ENCODE assay signal across 28 mouse cellular contexts in the genomic region with DNA sequence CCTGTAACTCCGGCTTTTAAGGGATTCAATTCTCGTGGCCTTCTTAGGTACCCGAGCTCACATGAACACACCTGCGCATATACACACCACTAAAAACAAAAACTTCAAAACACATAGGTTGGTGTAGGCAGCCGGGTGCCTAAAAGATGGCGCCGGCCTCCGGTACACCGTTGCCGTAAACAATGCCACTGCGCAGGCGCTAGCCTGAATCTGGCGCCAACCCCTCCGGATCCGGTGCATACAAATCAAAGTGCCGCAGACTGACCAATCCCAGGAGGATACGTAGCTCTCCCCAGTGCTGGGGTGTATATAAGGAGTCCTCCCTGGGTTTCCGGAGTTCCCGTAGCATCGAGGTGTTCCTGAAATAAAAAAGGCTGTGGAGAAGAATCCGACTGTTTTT. TPM values are rescaled to one million over a fixed set of nuclear protein-coding genes. Genes with fewer than 3 reads are reported as not detected.
DNase-seq lines count a peak whose midpoint lies in the region; ATAC-seq lines count a peak whose summit lies in the region.
"Had no signal": no experiment of that assay in that cellular context is flagged by ENCODE, and none has a peak within 500 bp of the region (broad histone marks: within the 10 kb centered on the region; RNA-seq: fewer than 3 reads in every experiment).

No protein-coding gene starts in this region.

- WGBS in liver, embryonic 13.5 days (ENCODE audit: insufficient replicate concordance), result 83% methylated on average over 21 of the region's 21 CpGs
- 85% methylated on average over 21 of the region's 21 CpGs for WGBS in heart, embryonic 10.5 days

- H3K4me1 ChIP-seq in liver, embryonic 13.5 days (replicated peaks), result no peaks in the 10 kb centered on the region
- no peaks in the 10 kb centered on the region for H3K4me1 ChIP-seq in heart, embryonic 10.5 days
- H3K4me1 ChIP-seq: embryonic facial prominence, embryonic 10.5 days; embryonic facial prominence, embryonic 13.5 days; forebrain, embryonic 12.5 days had no signal

- H3K4me2 ChIP-seq in liver, embryonic 13.5 days, result no peak overlapping the region
- H3K4me2 ChIP-seq: embryonic facial prominence, embryonic 13.5 days; forebrain, embryonic 12.5 days; forebrain, embryonic 15.5 days; heart, embryonic 13.5 days; hindbrain, embryonic 14.5 days had no signal

- H3K27me3 ChIP-seq in liver, embryonic 13.5 days, result no peaks in the 10 kb centered on the region
- no peaks in the 10 kb centered on the region for H3K27me3 ChIP-seq in heart, embryonic 10.5 days (ENCODE audit: insufficient read depth, poor library complexity, severe bottlenecking)
- H3K27me3 ChIP-seq: embryonic facial prominence, embryonic 13.5 days; forebrain, embryonic 12.5 days; forebrain, embryonic 15.5 days; heart, embryonic 13.5 days; Patski had no signal

- no peak overlapping the region for H3K4me3 ChIP-seq in liver, embryonic 13.5 days (replicated peaks)
- H3K4me3 ChIP-seq in heart, embryonic 10.5 days, result no peak overlapping the region
- H3K4me3 ChIP-seq: embryonic facial prominence, embryonic 10.5 days; embryonic facial prominence, embryonic 13.5 days; erythroblast, embryonic 14.5 days; forebrain, embryonic 12.5 days; forebrain, embryonic 15.5 days; heart, embryonic 13.5 days had no signal

- ATAC-seq in liver, embryonic 13.5 days (ENCODE audit: low read depth), result no peak
- ATAC-seq: activated CD4-positive, CD25-positive, alpha-beta regulatory T cell, adult 4 months; forebrain, embryonic 15.5 days; Patski had no signal

- no peaks in the 10 kb centered on the region for H3K9me3 ChIP-seq in liver, embryonic 13.5 days (replicated peaks)
- no peaks in the 10 kb centered on the region for H3K9me3 ChIP-seq in heart, embryonic 10.5 days
- H3K9me3 ChIP-seq: forebrain, embryonic 15.5 days had no signal

- H3K36me3 ChIP-seq in liver, embryonic 13.5 days, result no peaks in the 10 kb centered on the region
- no peaks in the 10 kb centered on the region for H3K36me3 ChIP-seq in heart, embryonic 10.5 days
- H3K36me3 ChIP-seq: embryonic facial prominence, embryonic 10.5 days; embryonic facial prominence, embryonic 13.5 days; forebrain, embryonic 12.5 days; forebrain, embryonic 15.5 days; G1E; heart, embryonic 13.5 days had no signal

- H3K27ac ChIP-seq in liver, embryonic 13.5 days, result no peak overlapping the region
- H3K27ac ChIP-seq in heart, embryonic 10.5 days, result no peak overlapping the region
- H3K27ac ChIP-seq: embryonic facial prominence, embryonic 10.5 days; embryonic facial prominence, embryonic 13.5 days; forebrain, embryonic 12.5 days; forebrain, embryonic 15.5 days; heart, embryonic 13.5 days; hindbrain, embryonic 14.5 days had no signal

- DNase-seq in liver, embryonic 13.5 days, result peak; percentile 18
- no peak for DNase-seq in liver
- peak; percentile 91 for DNase-seq in ES-CJ7 (ENCODE audit: low read depth, low spot score)
- DNase-seq in ZHBTc4 (ENCODE audit: low read depth, low spot score), result peak; percentile 93
- DNase-seq in neural tube, embryonic 10.5 days (ENCODE audit: extremely low spot score, low spot score), result no peak
- no peak for DNase-seq in heart, embryonic 10.5 days (ENCODE audit: low spot score)
- DNase-seq in layer of hippocampus, postnatal 36 days, result no peak
- DNase-seq: adrenal gland, adult 8-10 months; adrenal gland, postnatal 25 days; cerebellum, adult 11-12 months; cerebellum, adult 8-10 months; cerebellum, postnatal 10 days; cerebellum, postnatal 36 days; embryo, embryonic 11 days; gastrocnemius, postnatal 25 days; heart, adult 18-20 months; heart, postnatal 14 days; heart, postnatal 4 days had no signal

- H3K9ac ChIP-seq in liver, embryonic 13.5 days, result no peak overlapping the region
- H3K9ac ChIP-seq: embryonic facial prominence, embryonic 13.5 days; forebrain, embryonic 12.5 days; forebrain, embryonic 15.5 days; heart, embryonic 13.5 days; hindbrain, embryonic 14.5 days had no signal

RNA-seq across cellular contexts. Expression of gene Stac2, which starts 14.0 kb away (rescaled TPM):
- 0.05 TPM in 1 of 2 replicates, not detected in the other for polyA plus RNA-seq in liver, embryonic 13.5 days (2015; fragmentation: Nextera tagmentation; extraction: Ambion mirVana)
- polyA plus RNA-seq in heart, embryonic 10.5 days (2016; fragmentation: Nextera tagmentation; extraction: Ambion mirVana), result 0.21 and 0.34 TPM in 2 replicates
- total RNA-seq in layer of hippocampus, postnatal 36 days (2021), result 10 to 100 TPM; 46.5 to 56.2 TPM
- polyA plus RNA-seq: erythroblast, embryonic 14.5 days; G1E had no signal

RNA-seq across cellular contexts. Expression of gene Rpl19, which starts 40.7 kb away (rescaled TPM):
- polyA plus RNA-seq in liver, embryonic 13.5 days (2015; fragmentation: Nextera tagmentation; extraction: Ambion mirVana), result 791 and 820 TPM in 2 replicates
- 867 and 1,011 TPM in 2 replicates for polyA plus RNA-seq in heart, embryonic 10.5 days (2016; fragmentation: Nextera tagmentation; extraction: Ambion mirVana)
- total RNA-seq in layer of hippocampus, postnatal 36 days (2021), result 100 to 1,000 TPM; 586 to 604 TPM

RNA-seq across cellular contexts. Expression of gene Cacnb1, which starts 44.4 kb away (rescaled TPM):
- polyA plus RNA-seq in liver, embryonic 13.5 days (2015; fragmentation: Nextera tagmentation; extraction: Ambion mirVana), result 0.73 and 0.88 TPM in 2 replicates
- 4.6 and 5.3 TPM in 2 replicates for polyA plus RNA-seq in heart, embryonic 10.5 days (2016; fragmentation: Nextera tagmentation; extraction: Ambion mirVana)
- 100 to 1,000 TPM; 135 TPM for total RNA-seq in layer of hippocampus, postnatal 36 days (2021)

Comparison
In these comparisons a context has a peak if more than half of its experiments do, and no peak if none do; other contexts are left out.
1. DNase-seq: peak in liver, embryonic 13.5 days (single experiment), ES-CJ7 (single experiment) and ZHBTc4 (single experiment); none in liver (single experiment), neural tube, embryonic 10.5 days (single experiment), heart, embryonic 10.5 days (single experiment) and layer of hippocampus, postnatal 36 days (0 of 2).